Comparison of ENCODE assay signal across 20 mouse cellular contexts in genomic region chr2:156263204-156263893, GRCm38 (mm10). TPM values are rescaled to one million over a fixed set of nuclear protein-coding genes. Genes with fewer than 3 reads are reported as not detected.
DNase-seq lines count a peak whose midpoint lies in the region; ATAC-seq and TF ChIP-seq lines count a peak whose summit lies in the region.
"Had no signal": no experiment of that assay in that cellular context is flagged by ENCODE, and none has a peak within 500 bp of the region (broad histone marks: within the 10 kb centered on the region; RNA-seq: fewer than 3 reads in every experiment).

No protein-coding gene starts in this region.

- no peak for ATAC-seq in embryonic facial prominence, embryonic 14.5 days (ENCODE audit: low read depth)
- ATAC-seq: forebrain, embryonic 15.5 days had no signal

- peak in 1 of 2 experiments; percentile 14; a peak in 1 of 4 replicates for TF ChIP-seq EP300 in MEL (IDR thresholded peaks at IDR 0.05; ENCODE audit: low read depth in 1 of 2, low read length in 2 of 2)

- TF ChIP-seq POLR2A in MEL (IDR thresholded peaks at IDR 0.05; ENCODE audit: control insufficient read depth in 1 of 2, insufficient read depth in 1 of 2, low read depth in 1 of 2, low read length in 2 of 2, poor library complexity in 1 of 2) = no peak

- H3K9ac ChIP-seq in embryonic facial prominence, embryonic 14.5 days (ENCODE audit: low read depth, low read length) = no peak overlapping the region
- H3K9ac ChIP-seq in MEL (ENCODE audit: control insufficient read depth, low read depth, low read length, poor library complexity, severe bottlenecking) = no peak overlapping the region
- H3K9ac ChIP-seq: embryonic facial prominence, embryonic 15.5 days; forebrain, embryonic 15.5 days; heart, embryonic 13.5 days; hindbrain, embryonic 15.5 days had no signal

- no peak for TF ChIP-seq CTCF in MEL (IDR thresholded peaks at IDR 0.05 in 2 of 3, conservative IDR thresholded peaks at IDR 0.05 in 1 of 3; ENCODE audit: control insufficient read depth in 1 of 3, insufficient read depth in 1 of 3, low read depth in 2 of 3, low read length in 3 of 3, poor library complexity in 1 of 3, severe bottlenecking in 1 of 3)

- no peak overlapping the region for H3K27ac ChIP-seq in embryonic facial prominence, embryonic 14.5 days (replicated peaks; ENCODE audit: low read depth, low read length)
- no peak overlapping the region for H3K27ac ChIP-seq in embryonic facial prominence, embryonic 10.5 days (replicated peaks)
- no peak overlapping the region for H3K27ac ChIP-seq in MEL (ENCODE audit: control insufficient read depth, low read depth, low read length)
- H3K27ac ChIP-seq in limb, embryonic 10.5 days = no peak overlapping the region
- H3K27ac ChIP-seq: embryonic facial prominence, embryonic 15.5 days; forebrain, embryonic 15.5 days; heart, embryonic 13.5 days; hindbrain, embryonic 15.5 days had no signal

- peak; percentile 26 for DNase-seq in embryonic facial prominence, embryonic 14.5 days (ENCODE audit: low spot score)
- DNase-seq in embryonic facial prominence, embryonic 10.5 days (ENCODE audit: low spot score) = no peak
- peak; percentile 49 for DNase-seq in MEL (ENCODE audit: low read depth, low spot score)
- peak; percentile 63 for DNase-seq in fibroblast of lung, adult 2 months (ENCODE audit: low read depth)
- DNase-seq in lung, adult 18-20 months = no peak
- DNase-seq in limb, embryonic 10.5 days (ENCODE audit: low spot score) = no peak
- no peak for DNase-seq in B cell, adult 2 months
- DNase-seq: adrenal gland, postnatal 10 days; cerebellum, adult 11 months; cerebellum, adult 9-10 months; cerebellum, postnatal 25 days; gastrocnemius, postnatal 36 days; heart, adult 11 months; heart, postnatal 36 days; kidney, adult 11 months had no signal

- WGBS in embryonic facial prominence, embryonic 14.5 days = 69% methylated on average over 4 of the region's 4 CpGs
- WGBS in embryonic facial prominence, embryonic 10.5 days = 90% methylated on average over 4 of the region's 4 CpGs
- WGBS in limb, embryonic 10.5 days = 94% methylated on average over 4 of the region's 4 CpGs

- H3K4me1 ChIP-seq in embryonic facial prominence, embryonic 14.5 days (ENCODE audit: control insufficient read depth, insufficient read depth, low read length) = no peaks in the 10 kb centered on the region
- H3K4me1 ChIP-seq in embryonic facial prominence, embryonic 10.5 days = no peaks in the 10 kb centered on the region
- peaks cover 2 to 7% of the 10 kb centered on the region in 2 experiments; a peak in 3 of 4 replicates for H3K4me1 ChIP-seq in MEL (ENCODE audit: control insufficient read depth in 1 of 2, insufficient read depth in 2 of 2, low read length in 2 of 2)
- H3K4me1 ChIP-seq in limb, embryonic 10.5 days = no peaks in the 10 kb centered on the region
- H3K4me1 ChIP-seq: forebrain, embryonic 15.5 days; hindbrain, embryonic 15.5 days had no signal

- H3K27me3 ChIP-seq in embryonic facial prominence, embryonic 14.5 days (replicated peaks; ENCODE audit: control insufficient read depth, insufficient read depth, low read length) = no peaks in the 10 kb centered on the region
- H3K27me3 ChIP-seq in embryonic facial prominence, embryonic 10.5 days (replicated peaks; ENCODE audit: low read depth, poor library complexity, severe bottlenecking) = no peaks in the 10 kb centered on the region
- no peaks in the 10 kb centered on the region for H3K27me3 ChIP-seq in MEL (ENCODE audit: control insufficient read depth in 1 of 2, insufficient read depth in 2 of 2, low read length in 2 of 2)
- no peaks in the 10 kb centered on the region for H3K27me3 ChIP-seq in limb, embryonic 10.5 days (ENCODE audit: low read depth, poor library complexity, severe bottlenecking)
- H3K27me3 ChIP-seq: embryonic facial prominence, embryonic 15.5 days; forebrain, embryonic 15.5 days; heart, embryonic 13.5 days; hindbrain, embryonic 15.5 days had no signal

- H3K4me2 ChIP-seq in embryonic facial prominence, embryonic 14.5 days (ENCODE audit: low read depth, low read length) = no peak overlapping the region
- H3K4me2 ChIP-seq: embryonic facial prominence, embryonic 15.5 days; forebrain, embryonic 15.5 days; heart, embryonic 13.5 days; hindbrain, embryonic 15.5 days had no signal

- peaks cover 56% of the 10 kb centered on the region for H3K36me3 ChIP-seq in embryonic facial prominence, embryonic 14.5 days (ENCODE audit: control insufficient read depth, insufficient read depth, low read length)
- H3K36me3 ChIP-seq in embryonic facial prominence, embryonic 10.5 days (replicated peaks) = peaks cover 86% of the 10 kb centered on the region
- H3K36me3 ChIP-seq in MEL (ENCODE audit: control insufficient read depth in 1 of 2, insufficient read depth in 2 of 2, low read length in 2 of 2) = peaks cover 2 to 4% of the 10 kb centered on the region in 2 experiments
- H3K36me3 ChIP-seq in limb, embryonic 10.5 days = peaks cover 75% of the 10 kb centered on the region

- H3K9me3 ChIP-seq in embryonic facial prominence, embryonic 14.5 days (ENCODE audit: control insufficient read depth, low read length) = no peaks in the 10 kb centered on the region
- H3K9me3 ChIP-seq in embryonic facial prominence, embryonic 10.5 days = no peaks in the 10 kb centered on the region
- no peaks in the 10 kb centered on the region for H3K9me3 ChIP-seq in MEL (replicated peaks; ENCODE audit: insufficient read depth, low read length)
- H3K9me3 ChIP-seq in limb, embryonic 10.5 days (replicated peaks) = no peaks in the 10 kb centered on the region
- H3K9me3 ChIP-seq: embryonic facial prominence, embryonic 15.5 days; forebrain, embryonic 15.5 days; heart, embryonic 13.5 days; hindbrain, embryonic 15.5 days had no signal

- TF ChIP-seq RAD21 in MEL (IDR thresholded peaks at IDR 0.05; ENCODE audit: low read depth, low read length) = no peak

- H3K79me2 ChIP-seq in MEL (ENCODE audit: control insufficient read depth, insufficient read depth, low read length, poor library complexity) = no peaks in the 10 kb centered on the region

- H3K4me3 ChIP-seq in embryonic facial prominence, embryonic 14.5 days (ENCODE audit: low read depth, low read length) = no peak overlapping the region
- H3K4me3 ChIP-seq in embryonic facial prominence, embryonic 10.5 days = no peak overlapping the region
- H3K4me3 ChIP-seq in MEL (ENCODE audit: control insufficient read depth in 1 of 2, insufficient read depth in 1 of 2, low read depth in 2 of 2, low read length in 2 of 2) = no peak overlapping the region
- H3K4me3 ChIP-seq in limb, embryonic 10.5 days = no peak overlapping the region
- H3K4me3 ChIP-seq: embryonic facial prominence, embryonic 15.5 days; erythroblast, embryonic 14.5 days; forebrain, embryonic 15.5 days; heart, embryonic 13.5 days; hindbrain, embryonic 15.5 days had no signal

TF ChIP-seq in MEL, 35 proteins besides CTCF, POLR2A, EP300 and RAD21:
- TF ChIP-seq MYB (IDR thresholded peaks at IDR 0.05; ENCODE audit: low read depth, low read length) (no peak), USF2 (IDR thresholded peaks at IDR 0.05; ENCODE audit: borderline replicate concordance in 1 of 2, insufficient read depth in 1 of 2, low read depth in 1 of 2, low read length in 2 of 2) (no peak), ZC3H11A (IDR thresholded peaks at IDR 0.05; ENCODE audit: low read depth, low read length) (no peak), RCOR1 (IDR thresholded peaks at IDR 0.05; ENCODE audit: low read depth, low read length) (peak; percentile 37; the same call in 1 of the 2 replicates), MAFK (IDR thresholded peaks at IDR 0.05; ENCODE audit: borderline replicate concordance, low read depth, low read length) (no peak), GABPA (IDR thresholded peaks at IDR 0.05; ENCODE audit: low read depth, low read length) (no peak), ZNF384 (IDR thresholded peaks at IDR 0.05; ENCODE audit: low read depth, low read length) (0 out of 2 replicates have a peak, but pooled peaks have one; percentile 36), MAX (IDR thresholded peaks at IDR 0.05; ENCODE audit: low read length) (no peak), POLR2AphosphoS2 (IDR thresholded peaks at IDR 0.05; ENCODE audit: low read length) (no peak)

RNA-seq across cellular contexts. Expression of gene Cnbd2, which starts 48.8 kb away (rescaled TPM):
- 3.8 and 3.9 TPM in 2 replicates for polyA plus RNA-seq in embryonic facial prominence, embryonic 14.5 days (2014; fragmentation: Nextera tagmentation; extraction: Ambion mirVana)
- 2.8 and 3.3 TPM in 2 replicates for polyA plus RNA-seq in embryonic facial prominence, embryonic 10.5 days (2016; fragmentation: Nextera tagmentation; extraction: Ambion mirVana)
- total RNA-seq in MEL (2012; rRNA removed) = 1.2 and 1.8 TPM in 2 replicates
- polyA plus RNA-seq in MEL (2012; ENCODE audit: insufficient read depth in 1 of 2, insufficient read length in 2 of 2, low read depth in 1 of 2, low replicate concordance in 2 of 2, missing spikeins in 1 of 2) = 1 to 10 TPM in 1 of 2 experiments, not detected in 1; 4.8 TPM
- 2.6 TPM in 2 replicates for polyA plus RNA-seq in limb, embryonic 10.5 days (2016; fragmentation: Nextera tagmentation; extraction: Ambion mirVana)
- polyA plus RNA-seq: erythroblast, embryonic 14.5 days had no signal

RNA-seq across cellular contexts. Expression of gene Scand1, which starts 49.2 kb away (rescaled TPM):
- 59.8 and 65.1 TPM in 2 replicates for polyA plus RNA-seq in embryonic facial prominence, embryonic 14.5 days (2014; fragmentation: Nextera tagmentation; extraction: Ambion mirVana)
- polyA plus RNA-seq in embryonic facial prominence, embryonic 10.5 days (2016; fragmentation: Nextera tagmentation; extraction: Ambion mirVana) = 54.9 and 60.2 TPM in 2 replicates
- total RNA-seq in MEL (2012; rRNA removed) = 37.4 and 49.6 TPM in 2 replicates
- polyA plus RNA-seq in MEL (2012; ENCODE audit: insufficient read depth in 1 of 2, insufficient read length in 2 of 2, low read depth in 1 of 2, low replicate concordance in 2 of 2, missing spikeins in 1 of 2) = 10 to 100 TPM in 1 of 2 experiments, not detected in 1; 75.6 TPM
- 53.3 and 61.0 TPM in 2 replicates for polyA plus RNA-seq in limb, embryonic 10.5 days (2016; fragmentation: Nextera tagmentation; extraction: Ambion mirVana)

Comparison
In these comparisons a context has a peak if more than half of its experiments do, and no peak if none do; other contexts are left out.
1. DNase-seq: peak in embryonic facial prominence, embryonic 14.5 days (single experiment), MEL (single experiment) and fibroblast of lung, adult 2 months (single experiment); none in embryonic facial prominence, embryonic 10.5 days (single experiment), lung, adult 18-20 months (0 of 2), limb, embryonic 10.5 days (single experiment) and B cell, adult 2 months (0 of 2).